Mouse (Mus musculus) ES-E14 (cell line): ENCODE measurements around the gene Amer2. TPM values are rescaled to one million over a fixed set of nuclear protein-coding genes. Genes with fewer than 3 reads are reported as not detected.
"Not testable (repeated sequence)": the region's sequence is repeated elsewhere in the genome, so short reads cannot be mapped to it uniquely, and the experiment has no call there.

ENCODE experiments used
- DNase-seq: peaks from one replicate; pipeline ENCODE4 v3.0.0-alpha.2; 2013; ENCODE audit warnings: low read depth, low spot score
- H3K27ac ChIP-seq: 2 replicates; pipeline ENCODE4 v1.5.1; 2012; ENCODE audit warnings: low read depth, mild to moderate bottlenecking, low read length, moderate library complexity, mixed read lengths; ENCODE audit not compliant: poor library complexity, insufficient read depth, severe bottlenecking
- H3K36me3 ChIP-seq: 2 replicates; pipeline ENCODE4 v1.6.1; 2012; ENCODE audit warnings: mild to moderate bottlenecking, low read length, moderate library complexity, mixed read lengths; ENCODE audit not compliant: control insufficient read depth, poor library complexity, insufficient read depth, severe bottlenecking
- H3K4me1 ChIP-seq, 2 experiments: fragments of 150-350 bp in 1 of 2; sonication (generic) in 1 of 2; 2 replicates each; pipeline ENCODE4 v1.6.1; 2012; ENCODE audit warnings: low read length in 2 of 2, mild to moderate bottlenecking in 1 of 2, mixed read lengths in 1 of 2; ENCODE audit not compliant: control insufficient read depth in 2 of 2, insufficient read depth in 2 of 2, poor library complexity in 1 of 2
- H3K4me3 ChIP-seq, 2 experiments: fragments of 150-350 bp in 1 of 2; sonication (generic) in 1 of 2; 2 replicates each; pipeline ENCODE4 v1.5.1; 2012; ENCODE audit warnings: low read length in 2 of 2, low read depth in 1 of 2, mild to moderate bottlenecking in 1 of 2, mixed read lengths in 1 of 2; ENCODE audit not compliant: insufficient read depth in 1 of 2, poor library complexity in 1 of 2, severe bottlenecking in 1 of 2
- H3K9ac ChIP-seq: 2 replicates; pipeline ENCODE4 v1.6.1; 2012; ENCODE audit warnings: low read depth, mild to moderate bottlenecking, low read length, mixed read lengths; ENCODE audit not compliant: poor library complexity, insufficient read depth, severe bottlenecking
- H3K9me3 ChIP-seq: fragments of 150-350 bp; sonication (generic); 2 replicates; pipeline ENCODE4 v1.6.1; 2012; ENCODE audit warnings: low read depth, mild to moderate bottlenecking, low read length; ENCODE audit not compliant: control insufficient read depth, insufficient read depth
- CHD2 ChIP-seq: IDR thresholded peaks from 2 replicates; pipeline ENCODE4 v1.6.1; 2014; ENCODE audit warnings: mild to moderate bottlenecking, low read depth, low read length, inconsistent platforms
- HCFC1 ChIP-seq: IDR thresholded peaks from 2 replicates; pipeline ENCODE4 v1.6.1; 2012; ENCODE audit warnings: low read length, inconsistent platforms, borderline replicate concordance; ENCODE audit not compliant: insufficient read depth
- MAFK ChIP-seq: IDR thresholded peaks from 2 replicates; pipeline ENCODE4 v1.6.1; 2014; ENCODE audit warnings: mild to moderate bottlenecking, low read depth, low read length, inconsistent platforms; ENCODE audit not compliant: insufficient read depth
- ZC3H11A ChIP-seq: IDR thresholded peaks from 2 replicates; pipeline ENCODE4 v1.6.1; 2012; ENCODE audit warnings: low read depth, mild to moderate bottlenecking, inconsistent platforms, low read length, borderline replicate concordance
- ZNF384 ChIP-seq: IDR thresholded peaks from 2 replicates; pipeline ENCODE4 v1.6.1; 2012; ENCODE audit warnings: low read depth, low read length, inconsistent platforms
- in situ Hi-C, 2 experiments: fragments of 600-800 bp; cut with MboI; formaldehyde crosslinking; loops; one replicate each; pipeline ENCODE4 v1.15.1; 2025; ENCODE audit warnings: low sequenced_read_pairs in 2 of 2, inconsistent platforms in 1 of 2; ENCODE audit not compliant: unreplicated experiment in 2 of 2
- total RNA-seq: library from RNA; depleted of rRNA; stranded (reverse); fragments of 300-350 nt; gene quantifications from 2 replicates; pipeline ENCODE4 v1.2.3, GENCODE M21; 2012; rRNA removed

Gene Amer2
- total RNA-seq = 0.09 and 0.26 TPM in 2 replicates

- in situ Hi-C loops = no loop called here
- no peaks in the 10 kb centered on the region for H3K36me3 ChIP-seq
- no peaks in the 10 kb centered on the region for H3K4me1 ChIP-seq
- no peak within 1 kb of the TSS for H3K4me3 ChIP-seq
- H3K9ac ChIP-seq = no peak within 1 kb of the TSS
- H3K9me3 ChIP-seq = no peaks in the 10 kb centered on the region
- no peak for DNase-seq
- TF ChIP-seq HCFC1 = no peak
- TF ChIP-seq ZC3H11A = no peak
- no peak for TF ChIP-seq CHD2
- no peak for TF ChIP-seq ZNF384
- no peak for TF ChIP-seq MAFK
- H3K27ac ChIP-seq = no peak within 1 kb of the TSS
Observed at GRCm38 (mm10) chr14:60372821-60373309, at the start of gene Amer2. Gene Amer2, plus strand, starts transcription at chr14:60373259.

- H3K9ac ChIP-seq, H3K9me3 ChIP-seq, H3K27ac ChIP-seq, in situ Hi-C loops, H3K4me1 ChIP-seq, DNase-seq, H3K4me3 ChIP-seq, H3K36me3 ChIP-seq: not testable (repeated sequence)
Observed at GRCm38 (mm10) chr14:60340001-60340400, 33.1 kb upstream of the Amer2 start.

- no peak overlapping the region for H3K9ac ChIP-seq
- no peaks in the 10 kb centered on the region for H3K4me1 ChIP-seq
- H3K27ac ChIP-seq = no peak overlapping the region
- no peaks in the 10 kb centered on the region for H3K36me3 ChIP-seq
- in situ Hi-C loops = no loop called here
- H3K4me3 ChIP-seq = no peak overlapping the region
- no peaks in the 10 kb centered on the region for H3K9me3 ChIP-seq
- DNase-seq = no peak
- no peak for TF ChIP-seq HCFC1
- TF ChIP-seq CHD2 = no peak
- no peak for TF ChIP-seq ZNF384
- TF ChIP-seq MAFK = no peak
- no peak for TF ChIP-seq ZC3H11A
Observed at GRCm38 (mm10) chr14:60340570-60340969, 32.5 kb upstream of the Amer2 start.

GRCm38 (mm10) chr14:60345326-60345876, 27.7 kb upstream of the Amer2 start:
- Histone ChIP-seq H3K9ac (no peak overlapping the region), H3K36me3 (no peaks in the 10 kb centered on the region), H3K9me3 (no peaks in the 10 kb centered on the region), H3K27ac (no peak overlapping the region), H3K4me3 (no peak overlapping the region), H3K4me1 (no peaks in the 10 kb centered on the region)
- TF ChIP-seq MAFK (no peak), CHD2 (no peak), ZC3H11A (no peak), ZNF384 (no peak), HCFC1 (no peak)
- DNase-seq = no peak
- in situ Hi-C loops = no loop called here

GRCm38 (mm10) chr14:60358347-60358746, 14.7 kb upstream of the Amer2 start:
- Histone ChIP-seq H3K4me1 (no peaks in the 10 kb centered on the region), H3K27ac (no peak overlapping the region), H3K9ac (no peak overlapping the region), H3K4me3 (no peak overlapping the region), H3K36me3 (no peaks in the 10 kb centered on the region), H3K9me3 (no peaks in the 10 kb centered on the region)
- no peak for DNase-seq
- no peak for TF ChIP-seq HCFC1
- no peak for TF ChIP-seq ZC3H11A
- no peak for TF ChIP-seq MAFK
- no peak for TF ChIP-seq CHD2
- no peak for TF ChIP-seq ZNF384
- in situ Hi-C loops = no loop called here
